Comparison of ENCODE assay signal across 22 mouse cellular contexts in the genomic region with DNA sequence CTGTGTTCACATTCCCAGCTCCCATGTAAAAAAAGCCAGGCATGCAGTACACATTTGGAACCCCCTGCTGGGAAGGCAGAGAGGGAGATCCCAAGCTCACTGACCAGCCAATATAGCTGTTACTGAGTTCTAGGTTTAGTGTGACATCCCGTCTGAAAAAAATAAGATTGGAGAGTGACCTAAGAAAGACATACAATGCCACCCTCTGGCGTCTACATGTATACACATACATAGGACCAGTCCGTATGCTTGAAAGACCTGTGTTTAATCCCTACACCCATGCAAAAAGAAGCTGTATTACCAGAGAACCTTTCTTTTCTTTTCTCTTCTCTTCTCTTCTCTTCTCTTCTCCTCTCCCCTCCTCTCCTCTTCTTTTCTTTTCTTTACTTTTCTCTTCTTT. TPM values are rescaled to one million over a fixed set of nuclear protein-coding genes. Genes with fewer than 3 reads are reported as not detected.
DNase-seq lines count a peak whose midpoint lies in the region; ATAC-seq and TF ChIP-seq lines count a peak whose summit lies in the region.
"Had no signal": no experiment of that assay in that cellular context is flagged by ENCODE, and none has a peak within 500 bp of the region (broad histone marks: within the 10 kb centered on the region; RNA-seq: fewer than 3 reads in every experiment).

No protein-coding gene starts in this region.

- peaks cover 6% of the 10 kb centered on the region; the same call in 1 of the 2 replicates for H3K4me1 ChIP-seq in lung, postnatal 0 days (ENCODE audit: insufficient read depth, low read depth, low read length)
- H3K4me1 ChIP-seq in lung, adult 2 months (ENCODE audit: control insufficient read depth, insufficient read depth, low read length): peaks cover 9% of the 10 kb centered on the region
- no peaks in the 10 kb centered on the region for H3K4me1 ChIP-seq in forebrain, embryonic 10.5 days
- H3K4me1 ChIP-seq: hindbrain, embryonic 15.5 days had no signal

- H3K27me3 ChIP-seq in lung, postnatal 0 days (replicated peaks; ENCODE audit: insufficient read depth, low read length): no peaks in the 10 kb centered on the region
- H3K27me3 ChIP-seq in forebrain, embryonic 10.5 days (ENCODE audit: poor library complexity, severe bottlenecking): no peaks in the 10 kb centered on the region
- H3K27me3 ChIP-seq: hindbrain, embryonic 15.5 days had no signal

- no peak overlapping the region for H3K9ac ChIP-seq in lung, postnatal 0 days (replicated peaks; ENCODE audit: low read depth)
- H3K9ac ChIP-seq: forebrain, postnatal 0 days; hindbrain, embryonic 15.5 days; liver, embryonic 14.5 days had no signal

- no peak for TF ChIP-seq EP300 in lung, postnatal 0 days (IDR thresholded peaks at IDR 0.05)

- H3K4me2 ChIP-seq in lung, postnatal 0 days (replicated peaks; ENCODE audit: low read depth, low read length): no peak overlapping the region
- H3K4me2 ChIP-seq: hindbrain, embryonic 15.5 days had no signal

- no peak for TF ChIP-seq POLR2A in lung, adult 2 months (IDR thresholded peaks at IDR 0.05; ENCODE audit: borderline replicate concordance, extremely low read depth, low read depth, low read length)

- no peaks in the 10 kb centered on the region for H3K36me3 ChIP-seq in lung, postnatal 0 days (ENCODE audit: insufficient read depth, low read length)
- H3K36me3 ChIP-seq in forebrain, embryonic 10.5 days (replicated peaks): peaks cover 12% of the 10 kb centered on the region
- H3K36me3 ChIP-seq: hindbrain, embryonic 15.5 days had no signal

- no peak overlapping the region for H3K4me3 ChIP-seq in lung, postnatal 0 days (ENCODE audit: low read depth, low read length)
- H3K4me3 ChIP-seq in lung, adult 2 months (replicated peaks; ENCODE audit: extremely low read depth, low read depth, low read length): no peak overlapping the region
- no peak overlapping the region for H3K4me3 ChIP-seq in forebrain, embryonic 10.5 days
- H3K4me3 ChIP-seq: hindbrain, embryonic 15.5 days; myocyte had no signal

- intact Hi-C loops in heart, postnatal 25 days (cut with DNase I): no loop called here

- DNase-seq in heart, adult 11 months: peak; percentile 29
- no peak for DNase-seq in heart, postnatal 25 days (ENCODE audit: low spot score)
- peak; percentile 43 for DNase-seq in lung, postnatal 0 days (ENCODE audit: low spot score)
- DNase-seq in lung, adult 2 months: no peak
- peak; percentile 12 for DNase-seq in ZHBTc4 (ENCODE audit: low read depth, low spot score)
- no peak for DNase-seq in forebrain, embryonic 10.5 days (ENCODE audit: extremely low spot score, low spot score)
- no peak for DNase-seq in frontal cortex, postnatal 14 days (ENCODE audit: low spot score in 2 of 2)
- DNase-seq: adrenal gland, postnatal 10 days; cerebellum, adult 18-20 months; forebrain, postnatal 0 days; layer of hippocampus, adult 9-11 months; lung, postnatal 36 days; right cerebral cortex, postnatal 4 days had no signal

- H3K27ac ChIP-seq in lung, postnatal 0 days (ENCODE audit: low read length): no peak overlapping the region
- H3K27ac ChIP-seq in forebrain, embryonic 10.5 days: no peak overlapping the region
- H3K27ac ChIP-seq: hindbrain, embryonic 15.5 days; liver, embryonic 14.5 days had no signal

- WGBS in lung, postnatal 0 days: 40% methylated on average over 3 of the region's 3 CpGs
- 50% methylated on average over 3 of the region's 3 CpGs for WGBS in lung, adult 2 months
- WGBS in forebrain, embryonic 10.5 days: 80% methylated on average over 3 of the region's 3 CpGs

- H3K9me3 ChIP-seq in lung, postnatal 0 days (ENCODE audit: low read length): no peaks in the 10 kb centered on the region
- no peaks in the 10 kb centered on the region for H3K9me3 ChIP-seq in forebrain, embryonic 10.5 days
- H3K9me3 ChIP-seq: hindbrain, embryonic 15.5 days had no signal

- peak; percentile 29; the same call in 1 of the 2 replicates for ATAC-seq in lung, postnatal 0 days
- ATAC-seq: forebrain, postnatal 0 days; intestine, embryonic 16.5 days; midbrain, embryonic 16.5 days had no signal

- TF ChIP-seq CTCF in lung, postnatal 0 days (IDR thresholded peaks at IDR 0.05): peak; percentile 54
- TF ChIP-seq CTCF in lung, adult 2 months (IDR thresholded peaks at IDR 0.05; ENCODE audit: insufficient read depth, low read length): no peak

RNA-seq across cellular contexts. Expression of a gene that starts 30.1 kb away (rescaled TPM):
- total RNA-seq in heart, postnatal 25 days (2021): 1 to 10 TPM; 6.3 to 8.9 TPM
- polyA plus RNA-seq in lung, postnatal 0 days (2015; fragmentation: Nextera tagmentation; extraction: Ambion mirVana): 23.7 and 25.1 TPM in 2 replicates
- 8.8 and 11.8 TPM in 2 replicates for polyA plus RNA-seq in lung, adult 2 months (2012; rRNA removed)
- 71.3 and 71.7 TPM in 2 replicates for polyA plus RNA-seq in forebrain, embryonic 10.5 days (2016; fragmentation: Nextera tagmentation; extraction: Ambion mirVana)

RNA-seq across cellular contexts. Expression of a gene that starts 46.6 kb away (rescaled TPM):
- under 1 TPM in 1 of 2 experiments, not detected in 1; 0.61 TPM for total RNA-seq in heart, postnatal 25 days (2021)
- polyA plus RNA-seq in lung, postnatal 0 days (2015; fragmentation: Nextera tagmentation; extraction: Ambion mirVana): 0.18 and 0.30 TPM in 2 replicates
- not detected in 2 replicates for polyA plus RNA-seq in lung, adult 2 months (2012; rRNA removed)
- polyA plus RNA-seq in forebrain, embryonic 10.5 days (2016; fragmentation: Nextera tagmentation; extraction: Ambion mirVana): 0.21 and 0.25 TPM in 2 replicates
- total RNA-seq: common myeloid progenitor, adult 5-6 weeks; forebrain, postnatal 0 days; hematopoietic stem cell, adult 5-6 weeks had no signal
- polyA plus RNA-seq: large intestine, adult 2 months; midbrain, embryonic 16.5 days; neural tube, embryonic 14.5 days had no signal

RNA-seq across cellular contexts. Expression of a gene that starts 47.8 kb away (rescaled TPM):
- total RNA-seq in heart, postnatal 25 days (2021): 10 to 100 TPM in 1 of 2 experiments, 1 to 10 TPM in 1; 9.8 to 11.0 TPM
- polyA plus RNA-seq in lung, postnatal 0 days (2015; fragmentation: Nextera tagmentation; extraction: Ambion mirVana): 1.9 and 2.4 TPM in 2 replicates
- 19.4 and 22.8 TPM in 2 replicates for polyA plus RNA-seq in lung, adult 2 months (2012; rRNA removed)
- 2.0 and 2.3 TPM in 2 replicates for polyA plus RNA-seq in forebrain, embryonic 10.5 days (2016; fragmentation: Nextera tagmentation; extraction: Ambion mirVana)

Comparison
In these comparisons a context has a peak if more than half of its experiments do, and no peak if none do; other contexts are left out.
1. DNase-seq: peak in heart, adult 11 months (single experiment), lung, postnatal 0 days (single experiment) and ZHBTc4 (single experiment); none in heart, postnatal 25 days (single experiment), lung, adult 2 months (single experiment), forebrain, embryonic 10.5 days (single experiment) and frontal cortex, postnatal 14 days (0 of 2).